Mouse (Mus musculus) ES-Bruce4 (cell line): ENCODE measurements around the gene Gse1. TPM values are rescaled to one million over a fixed set of nuclear protein-coding genes. Genes with fewer than 3 reads are reported as not detected.

Experiments
- H3K27ac ChIP-seq: 2 replicates; pipeline ENCODE4 v1.5.1; 2012; ENCODE audit warnings: low read length, inconsistent platforms; ENCODE audit not compliant: insufficient read depth
- H3K27me3 ChIP-seq: 2 replicates; pipeline ENCODE4 v1.6.1; 2012; ENCODE audit warnings: mild to moderate bottlenecking, low read length, inconsistent platforms; ENCODE audit not compliant: control insufficient read depth, poor library complexity, insufficient read depth, severe bottlenecking
- H3K36me3 ChIP-seq: 2 replicates; pipeline ENCODE4 v1.6.1; 2012; ENCODE audit warnings: inconsistent platforms, mild to moderate bottlenecking, low read length, moderate library complexity; ENCODE audit not compliant: control insufficient read depth, poor library complexity, insufficient read depth, severe bottlenecking
- H3K4me1 ChIP-seq: one replicate; pipeline ENCODE4 v1.8.1; 2011; ENCODE audit warnings: low read length; ENCODE audit not compliant: control insufficient read depth, insufficient read depth
- H3K4me3 ChIP-seq: 2 replicates; pipeline ENCODE4 v1.5.1; 2011; ENCODE audit warnings: low read depth, mild to moderate bottlenecking, low read length
- H3K9ac ChIP-seq: 2 replicates; pipeline ENCODE4 v1.6.1; 2012; ENCODE audit warnings: low read depth, mild to moderate bottlenecking, inconsistent platforms; ENCODE audit not compliant: poor library complexity, severe bottlenecking
- H3K9me3 ChIP-seq: replicated peaks from 2 replicates; pipeline ENCODE4 v1.6.1; 2012; ENCODE audit warnings: mild to moderate bottlenecking, low read length, inconsistent platforms; ENCODE audit not compliant: control insufficient read depth, poor library complexity, insufficient read depth, severe bottlenecking
- CTCF ChIP-seq: IDR thresholded peaks from one replicate; pipeline ENCODE4 v1.8.1; 2011; ENCODE audit warnings: low read depth, low read length
- EP300 ChIP-seq: IDR thresholded peaks from 2 replicates; pipeline ENCODE4 v1.6.1; 2011; ENCODE audit warnings: low read depth, low read length; ENCODE audit not compliant: insufficient read depth
- POLR2A ChIP-seq: IDR thresholded peaks from one replicate; pipeline ENCODE4 v1.8.1; 2011; ENCODE audit warnings: low read length; ENCODE audit not compliant: insufficient read depth
- polyA plus RNA-seq: library from polyadenylated mRNA; stranded (reverse); fragments of >200 nt; gene quantifications from 2 replicates; pipeline ENCODE4 v1.2.4, GENCODE M21; 2011; ENCODE audit warnings: low read depth; ENCODE audit not compliant: missing spikeins, insufficient read depth, insufficient read length

The Gse1 gene
- polyA plus RNA-seq, 1 experiment = 31.8 TPM

DNA sequence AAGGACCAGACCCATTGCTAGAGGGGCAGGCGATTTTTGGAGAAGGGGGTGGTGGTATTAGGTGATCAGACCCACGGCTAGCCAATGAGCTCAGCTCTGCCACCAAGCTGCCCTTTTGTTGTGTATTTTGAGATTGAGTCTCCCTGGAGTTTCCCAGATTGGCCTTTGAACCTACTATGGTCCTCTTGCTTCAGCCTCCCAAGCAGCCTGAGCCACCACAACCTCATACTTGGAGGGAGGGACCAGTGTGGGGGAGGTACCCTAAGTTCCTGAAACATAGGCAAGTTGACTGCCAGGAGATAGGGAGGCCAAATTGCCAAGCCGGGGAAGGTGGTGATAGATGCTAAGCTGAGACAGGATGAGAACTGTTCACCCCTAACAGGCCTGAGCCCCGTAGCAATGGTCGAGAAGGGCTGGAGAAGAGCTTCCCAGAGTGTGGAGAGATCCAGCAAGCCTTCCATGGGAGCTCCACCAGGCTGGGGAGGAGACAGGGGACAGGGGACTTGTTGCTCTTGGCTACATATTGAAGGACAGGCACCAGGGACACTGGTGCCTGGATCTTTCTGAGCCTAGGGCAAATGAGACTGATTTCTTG lies 282.7 kb downstream of the Gse1 start:
- Histone ChIP-seq H3K4me1 (peaks cover 26% of the 10 kb centered on the region), H3K9ac (0 out of 2 replicates have a peak overlapping the region, but pooled peaks have one; percentile 3), H3K36me3 (no peaks in the 10 kb centered on the region), H3K4me3 (no peak overlapping the region), H3K27ac (peak overlapping the region; percentile 68), H3K9me3 (no peaks in the 10 kb centered on the region), H3K27me3 (no peaks in the 10 kb centered on the region)
- TF ChIP-seq CTCF = no peak
- TF ChIP-seq EP300 = no peak
- TF ChIP-seq POLR2A = no peak

DNA sequence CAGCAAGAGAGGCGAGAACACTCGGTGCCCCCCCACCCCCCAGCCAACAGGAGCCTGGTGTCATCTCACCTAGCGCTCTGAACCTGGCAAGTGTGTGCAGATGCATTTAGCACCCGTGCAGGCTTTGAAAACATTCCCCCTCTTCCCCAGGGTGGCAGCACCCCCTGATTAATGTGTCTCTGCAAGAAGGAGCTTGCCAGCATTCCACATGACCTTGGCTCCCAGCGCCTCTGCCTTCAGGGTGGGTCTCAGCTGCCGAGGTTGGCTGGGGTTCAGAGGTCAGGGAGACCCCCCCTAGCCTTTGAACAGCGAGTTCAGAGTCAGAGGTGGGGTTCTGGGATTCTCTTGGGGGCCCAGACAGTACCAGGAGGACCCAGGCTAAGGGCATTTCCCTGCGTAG lies 283.5 kb downstream of the Gse1 start:
- no peak for TF ChIP-seq EP300
- no peak for TF ChIP-seq POLR2A
- TF ChIP-seq CTCF = no peak

DNA sequence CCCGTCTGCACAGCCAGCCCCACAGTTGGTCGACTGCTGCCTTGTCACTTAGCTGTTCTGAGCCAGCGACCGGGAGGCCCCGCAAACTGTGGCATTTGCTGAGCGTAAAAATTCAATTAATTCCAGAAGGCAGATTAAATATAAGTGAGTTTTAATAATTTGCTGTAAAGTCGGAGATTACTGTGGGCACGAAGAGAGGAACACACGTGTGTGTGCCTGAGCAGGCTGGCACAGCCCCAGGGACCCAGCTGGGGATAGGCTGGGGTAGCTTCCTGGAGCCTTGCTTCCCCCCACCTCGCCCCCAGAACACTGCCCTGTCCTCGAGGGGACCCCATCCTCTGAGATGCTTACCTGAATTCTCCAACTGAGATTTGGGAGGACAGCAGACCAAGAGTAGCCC lies 284.1 kb downstream of the Gse1 start:
- H3K4me3 ChIP-seq = no peak overlapping the region
- TF ChIP-seq POLR2A = no peak
- TF ChIP-seq CTCF = no peak
- no peak overlapping the region for H3K27ac ChIP-seq
- peaks cover 30% of the 10 kb centered on the region for H3K4me1 ChIP-seq
- H3K9ac ChIP-seq = peak overlapping the region; percentile 12; the same call in 1 of the 2 replicates
- no peaks in the 10 kb centered on the region for H3K9me3 ChIP-seq
- H3K36me3 ChIP-seq = no peaks in the 10 kb centered on the region
- no peaks in the 10 kb centered on the region for H3K27me3 ChIP-seq

More for the DNA sequence above, 283.5 kb downstream of the Gse1 start:
- no peaks in the 10 kb centered on the region for H3K9me3 ChIP-seq
- H3K36me3 ChIP-seq = no peaks in the 10 kb centered on the region
- H3K4me1 ChIP-seq = peaks cover 27% of the 10 kb centered on the region
- H3K27me3 ChIP-seq = no peaks in the 10 kb centered on the region
- H3K4me3 ChIP-seq = no peak overlapping the region
- no peak overlapping the region for H3K27ac ChIP-seq
- no peak overlapping the region for H3K9ac ChIP-seq

DNA sequence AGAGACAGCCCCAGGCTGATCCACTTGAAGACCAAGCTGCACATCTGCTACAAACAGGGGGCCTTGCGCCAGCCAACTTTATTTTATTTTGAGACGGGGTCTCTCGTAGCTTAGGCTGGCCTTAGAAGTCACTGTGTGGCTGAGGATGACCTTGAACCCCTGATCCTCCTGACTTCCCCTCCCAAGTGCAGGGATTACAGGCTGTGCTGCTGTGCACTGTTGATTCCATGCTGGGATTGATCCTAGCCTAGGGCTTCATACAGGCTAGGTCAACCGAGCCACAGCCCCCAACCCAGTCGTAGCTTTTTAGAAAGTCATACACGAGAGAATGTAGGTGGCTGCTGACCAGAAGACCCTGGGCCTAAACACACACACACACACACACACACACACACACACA lies 284.9 kb downstream of the Gse1 start:
- H3K9me3 ChIP-seq = no peaks in the 10 kb centered on the region
- peaks cover 30% of the 10 kb centered on the region for H3K4me1 ChIP-seq
- no peaks in the 10 kb centered on the region for H3K36me3 ChIP-seq
- no peak overlapping the region for H3K4me3 ChIP-seq
- peak overlapping the region; percentile 11 for H3K27ac ChIP-seq
- no peak overlapping the region for H3K9ac ChIP-seq
- no peaks in the 10 kb centered on the region for H3K27me3 ChIP-seq
- TF ChIP-seq POLR2A = no peak
- no peak for TF ChIP-seq CTCF
- TF ChIP-seq EP300 = peak; percentile 60

DNA sequence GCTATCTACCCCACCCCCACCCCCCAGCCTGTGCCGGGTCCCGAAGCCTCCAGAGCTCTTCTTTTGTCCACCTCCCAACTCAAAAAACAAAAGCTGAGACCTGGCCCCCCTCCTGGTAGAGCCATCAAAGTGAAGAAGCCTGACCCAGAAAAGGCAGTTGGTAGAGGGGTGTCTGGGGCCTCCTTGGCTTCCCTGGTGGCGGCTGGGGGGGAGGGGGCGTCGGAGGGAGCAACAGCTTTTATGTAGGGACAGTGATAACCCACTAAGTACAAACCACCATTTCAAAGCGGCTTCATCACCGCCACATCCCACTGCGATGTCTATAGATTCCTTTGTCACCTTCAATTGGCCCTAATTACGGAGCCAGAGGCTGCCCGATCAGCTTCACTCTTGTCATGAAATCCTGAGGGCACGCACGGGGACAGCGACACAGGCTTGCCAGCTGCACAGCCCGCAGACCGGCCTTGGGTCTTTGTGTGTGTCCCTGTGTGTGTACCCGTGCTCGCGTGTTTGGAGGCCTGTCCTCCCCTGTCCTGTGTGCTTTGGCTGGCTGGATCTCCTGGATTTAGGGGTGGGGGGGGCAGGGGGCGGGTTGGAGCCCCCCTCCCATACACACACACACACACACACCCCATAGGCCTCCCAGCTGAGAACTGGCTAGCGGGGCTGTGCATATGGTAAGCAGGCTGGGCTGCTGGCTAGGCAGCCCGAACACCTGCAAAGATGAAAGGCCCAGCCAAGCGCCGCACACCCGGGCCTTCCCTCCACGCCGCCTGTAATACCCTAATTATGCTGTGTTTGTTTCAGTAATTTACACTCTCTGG lies 285.6 kb downstream of the Gse1 start:
- no peaks in the 10 kb centered on the region for H3K27me3 ChIP-seq
- 0 out of 2 replicates have a peak overlapping the region, but pooled peaks have one; percentile 7 for H3K27ac ChIP-seq
- H3K4me3 ChIP-seq = no peak overlapping the region
- TF ChIP-seq CTCF (no peak), POLR2A (no peak), EP300 (no peak; the same call in 1 of the 2 replicates)
- peaks cover 26% of the 10 kb centered on the region for H3K4me1 ChIP-seq
- H3K36me3 ChIP-seq = no peaks in the 10 kb centered on the region
- peak overlapping the region; percentile 9; the same call in 1 of the 2 replicates for H3K9ac ChIP-seq
- no peaks in the 10 kb centered on the region for H3K9me3 ChIP-seq

DNA sequence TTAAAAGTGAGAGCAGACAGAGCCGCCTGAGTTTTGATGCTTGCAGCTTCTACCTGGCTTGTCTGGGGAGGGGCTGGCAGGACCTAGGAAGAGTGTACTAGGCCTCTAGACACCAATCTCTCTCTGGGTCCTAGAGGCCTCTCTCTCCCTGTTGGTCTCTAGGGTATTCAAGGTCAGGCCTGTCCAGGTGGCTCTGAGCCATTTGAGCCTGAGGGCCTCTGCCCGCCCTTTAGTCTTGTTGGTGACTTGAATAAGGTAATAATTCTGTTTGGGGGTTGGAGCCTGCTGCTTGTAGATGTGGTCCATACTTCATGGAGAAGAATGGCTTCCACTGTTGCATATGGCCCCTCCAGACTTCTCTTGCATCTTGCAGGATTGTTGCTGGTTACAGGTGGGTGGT lies 287.0 kb downstream of the Gse1 start:
- Histone ChIP-seq H3K4me3 (no peak overlapping the region), H3K9ac (no peak overlapping the region), H3K4me1 (peaks cover 33% of the 10 kb centered on the region), H3K27ac (no peak overlapping the region), H3K36me3 (no peaks in the 10 kb centered on the region), H3K9me3 (no peaks in the 10 kb centered on the region), H3K27me3 (no peaks in the 10 kb centered on the region)
- no peak for TF ChIP-seq EP300
- no peak for TF ChIP-seq POLR2A
- TF ChIP-seq CTCF = no peak
